Mouse (Mus musculus) liver, embryonic 14 days (tissue): Measurements from ENCODE around the gene Ap1g1. TPM values are rescaled to one million over a fixed set of nuclear protein-coding genes. Genes with fewer than 3 reads are reported as not detected.

Experiments
- polyA plus RNA-seq: library from polyadenylated mRNA; depleted of rRNA; stranded (reverse); fragments of >200 nt; gene quantifications from 2 replicates; pipeline ENCODE4 v1.2.3, GENCODE M21; 2012; rRNA removed

Gene Ap1g1
- 14.6 and 17.2 TPM in 2 replicates for polyA plus RNA-seq

DNA sequence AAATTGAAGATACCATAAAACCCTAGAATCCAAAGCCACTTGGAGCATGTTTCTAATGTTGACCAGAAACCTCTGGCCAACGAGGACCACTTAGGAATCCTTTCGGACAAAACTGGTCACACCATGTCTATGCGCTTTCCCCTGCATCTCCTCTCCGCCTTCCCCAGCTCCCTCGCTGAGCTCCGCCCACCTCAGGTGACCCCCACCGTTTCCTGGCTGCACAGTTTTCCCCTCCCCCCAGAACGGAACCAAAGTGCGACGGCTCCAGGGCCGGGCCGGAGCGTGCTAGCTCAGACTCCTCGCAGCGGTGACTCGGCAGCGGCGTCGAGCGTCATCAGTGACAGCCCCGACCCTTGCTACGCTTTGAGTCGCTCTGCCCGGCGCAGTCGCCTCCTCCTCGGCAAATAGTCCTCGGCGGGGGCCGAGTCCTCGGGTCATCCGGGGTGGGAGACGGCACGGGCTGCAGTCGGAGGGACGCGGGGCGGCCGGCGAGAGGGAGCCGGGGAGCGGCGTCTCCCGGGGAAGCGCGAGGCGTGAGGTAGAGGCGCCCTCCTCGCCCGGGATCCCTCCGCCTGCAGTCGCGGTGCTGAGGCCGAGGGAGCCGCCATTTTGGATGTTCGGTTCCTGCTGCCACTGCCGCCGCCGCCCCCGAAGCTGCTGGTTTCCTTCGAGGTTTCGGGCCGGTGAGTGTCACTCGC lies at the start of gene Ap1g1:
Gene Ap1g1, plus strand, starts transcription at position 275 of the 698 bp plus-strand sequence.

DNA sequence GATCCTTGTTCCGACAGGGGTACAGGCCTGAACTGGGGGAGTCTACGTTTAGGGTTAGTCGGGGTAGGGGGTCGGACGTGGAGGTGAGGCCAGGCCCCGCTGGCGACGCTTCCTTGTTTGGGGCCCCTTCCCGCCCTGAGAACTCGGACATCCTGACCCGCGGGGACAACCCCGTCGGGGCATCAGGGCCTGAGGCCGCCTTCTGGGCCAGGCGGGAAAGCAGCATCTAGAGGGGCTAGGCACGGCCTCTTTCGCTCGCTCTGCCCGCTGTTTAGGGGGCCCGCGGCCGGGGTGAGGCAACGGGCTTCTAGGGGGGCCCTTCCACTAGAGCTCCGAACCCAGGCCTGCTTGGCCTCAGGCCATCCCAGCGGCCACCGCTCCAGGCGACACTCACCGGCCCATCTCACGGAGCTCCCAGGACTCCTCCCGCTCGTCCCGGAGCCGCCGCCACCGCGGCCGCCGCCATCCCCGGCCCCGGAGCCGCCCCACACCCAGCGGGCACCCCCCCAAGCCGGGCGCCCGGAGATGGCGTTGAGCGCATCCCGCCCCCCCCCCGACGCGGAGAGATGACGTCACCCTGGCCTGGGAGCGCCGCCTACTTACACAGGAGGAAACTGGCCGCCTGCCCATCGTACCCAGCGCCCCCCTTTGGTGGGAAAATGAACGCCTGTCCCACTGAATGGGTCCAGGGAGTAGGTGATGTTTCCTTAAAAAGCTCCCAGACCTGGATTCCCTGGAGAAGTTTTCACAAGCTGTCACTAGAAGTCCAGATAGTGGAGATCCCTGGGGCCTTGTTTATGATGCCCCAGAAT lies 40.9 kb upstream of the Ap1g1 start, which contains the start of gene Atxn1l:
Gene Atxn1l, minus strand, starts transcription at position 503 of the 812 bp plus-strand sequence.

DNA sequence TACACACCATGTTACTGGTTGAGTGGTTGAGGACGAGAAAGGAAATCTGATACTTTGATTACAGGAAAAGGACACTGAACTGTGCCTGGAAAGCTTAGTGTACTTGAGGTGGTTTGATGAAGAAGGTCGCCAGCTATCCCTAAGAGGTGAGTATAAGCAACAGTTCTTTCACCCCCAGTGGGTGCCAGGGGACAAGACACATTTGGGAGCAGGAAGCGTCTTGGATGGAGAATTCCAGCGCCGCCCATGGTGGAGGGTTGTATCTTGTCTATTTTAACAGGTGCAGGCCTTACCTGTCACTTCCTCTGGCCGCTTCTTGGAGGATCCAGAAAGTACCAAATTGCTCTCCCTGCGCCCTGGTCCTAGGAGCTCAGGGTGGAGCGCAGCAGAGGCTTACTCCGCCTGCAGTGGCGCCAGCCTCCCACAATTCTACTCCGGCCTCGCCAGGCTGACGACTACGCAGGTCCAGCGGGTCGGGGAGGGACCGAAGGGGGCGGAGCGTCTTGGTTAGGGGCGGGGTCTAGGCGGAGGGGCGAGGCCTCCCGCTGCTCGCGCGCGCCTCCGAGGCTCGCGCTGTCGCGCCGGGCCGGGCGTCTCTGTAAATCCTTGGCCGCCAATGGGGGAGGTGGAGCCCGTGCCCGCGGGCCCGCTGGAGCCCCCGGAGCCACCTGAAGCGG lies 89.8 kb downstream of the Ap1g1 start, which contains the start of gene Phlpp2:
Gene Phlpp2, plus strand, starts transcription at position 540 of the 677 bp plus-strand sequence.

Other genes starting within 250 kb of the Ap1g1 start
- gene Dhx38, start 212.7 kb upstream of the Ap1g1 start, polyA plus RNA-seq: 8.8 and 9.2 TPM in 2 replicates
- gene Txnl4b, start 212.7 kb upstream of the Ap1g1 start, polyA plus RNA-seq: 1.9 and 2.6 TPM in 2 replicates
- gene Hp, start 199.4 kb upstream of the Ap1g1 start, polyA plus RNA-seq: 29.3 and 34.5 TPM in 2 replicates
- 11.6 and 12.5 TPM in 2 replicates for gene Dhodh, start 169.9 kb upstream of the Ap1g1 start, polyA plus RNA-seq
- 0.78 and 0.91 TPM in 2 replicates for gene Pkd1l3, start 164.0 kb upstream of the Ap1g1 start, polyA plus RNA-seq
- gene Ist1, start 85.3 kb upstream of the Ap1g1 start, polyA plus RNA-seq: 17.7 and 21.9 TPM in 2 replicates
- 4.6 TPM in 2 replicates for gene Zfp821, start 73.0 kb upstream of the Ap1g1 start, polyA plus RNA-seq
- gene Atxn1l, start 40.8 kb upstream of the Ap1g1 start, polyA plus RNA-seq: 2.6 and 2.9 TPM in 2 replicates
- gene Phlpp2, start 90.0 kb downstream of the Ap1g1 start, polyA plus RNA-seq: 5.6 and 7.0 TPM in 2 replicates
- gene Marveld3, start 183.6 kb downstream of the Ap1g1 start, polyA plus RNA-seq: 0.01 and 0.05 TPM in 2 replicates
- gene Tat, start 211.9 kb downstream of the Ap1g1 start, polyA plus RNA-seq: 0.25 and 0.27 TPM in 2 replicates